Mouse (Mus musculus): Measurements from ENCODE around the gene Prkcd.

GRCm38 (mm10) chr14:30612523-30612922, 13.5 kb downstream of the Prkcd start:
- TF ChIP-seq CTCF (IDR thresholded peaks at IDR 0.05; ENCODE audit: borderline replicate concordance, extremely low read depth, insufficient read depth, insufficient read length), result peak; percentile 84
- TF ChIP-seq POLR2A (IDR thresholded peaks at IDR 0.05; ENCODE audit: borderline replicate concordance, extremely low read depth, insufficient read depth, insufficient read length, poor library complexity, severe bottlenecking), result no peak

Data from brain, embryonic 14.5 days (tissue).